Mouse (Mus musculus) embryo, embryonic 11.5 days (tissue): ENCODE data around the gene Zfp128.
"Not testable (repeated sequence)": the region's sequence is repeated elsewhere in the genome, so short reads cannot be mapped to it uniquely, and the experiment has no call there.

Experiments
- DNase-seq: peaks from one replicate; pipeline ENCODE4 v3.0.0-alpha.2; 2012; ENCODE audit warnings: low read depth, low spot score

The Zfp128 gene

DNA sequence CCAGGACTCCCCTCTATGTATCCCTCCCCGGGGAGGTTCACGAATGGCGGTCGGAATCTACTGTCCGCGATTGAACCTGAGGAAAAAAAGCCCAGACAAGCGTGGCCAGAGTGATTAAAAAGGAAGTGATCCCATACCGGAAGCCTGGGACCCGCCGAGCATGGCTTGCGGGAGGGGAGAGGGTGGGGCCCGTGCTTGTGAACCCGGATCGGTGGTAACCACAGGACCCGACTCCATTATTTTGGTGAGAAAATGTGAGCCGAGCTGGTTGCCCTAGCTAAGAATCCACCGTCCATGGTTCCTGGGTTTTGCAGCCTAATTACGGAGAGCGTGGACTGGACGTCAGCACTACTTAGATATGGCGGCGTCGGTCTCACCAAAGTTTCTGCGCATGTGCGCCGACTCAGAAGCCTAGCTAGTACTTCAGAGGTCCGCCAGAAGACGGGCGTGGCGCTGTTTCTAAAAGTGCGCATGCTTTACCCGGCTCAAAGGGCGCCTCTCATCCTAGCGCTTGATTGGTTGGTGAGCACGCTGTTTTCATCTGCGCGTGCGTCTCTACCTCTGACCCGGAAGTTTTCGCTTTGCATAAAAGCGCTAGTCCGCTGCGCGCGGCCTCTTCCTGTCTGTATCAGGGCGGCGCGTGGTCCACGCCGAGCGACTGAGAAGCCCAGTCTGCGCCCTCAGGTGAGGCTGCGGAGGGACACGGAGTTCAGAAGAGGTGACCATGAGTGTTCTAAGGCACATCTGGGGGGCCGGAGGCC lies 40.9 kb downstream of the Zfp128 start, which contains the start of gene Rps5:
Gene Rps5 (plus strand): TSS at position 586 of the 761 bp plus-strand sequence.
- peak; percentile 99 for DNase-seq

DNA sequence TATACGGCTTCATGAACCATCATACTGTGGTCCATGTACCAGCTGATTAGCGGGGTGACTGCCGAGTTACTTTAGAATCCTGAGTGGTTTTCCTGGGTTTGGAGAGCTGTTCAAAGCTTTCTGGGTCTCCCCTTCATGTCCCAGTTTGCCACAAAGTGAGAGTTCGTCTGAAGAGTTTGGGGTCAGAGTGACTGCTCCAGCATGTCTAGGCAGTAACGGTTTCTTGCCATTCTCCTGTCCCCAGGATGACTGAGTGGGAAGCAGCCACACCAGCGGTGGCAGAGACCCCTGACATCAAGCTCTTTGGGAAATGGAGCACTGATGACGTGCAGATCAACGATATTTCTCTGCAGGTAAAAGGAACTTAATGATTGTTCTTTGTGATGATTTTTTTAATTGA lies 41.8 kb downstream of the Zfp128 start:
- no peak for DNase-seq

DNA sequence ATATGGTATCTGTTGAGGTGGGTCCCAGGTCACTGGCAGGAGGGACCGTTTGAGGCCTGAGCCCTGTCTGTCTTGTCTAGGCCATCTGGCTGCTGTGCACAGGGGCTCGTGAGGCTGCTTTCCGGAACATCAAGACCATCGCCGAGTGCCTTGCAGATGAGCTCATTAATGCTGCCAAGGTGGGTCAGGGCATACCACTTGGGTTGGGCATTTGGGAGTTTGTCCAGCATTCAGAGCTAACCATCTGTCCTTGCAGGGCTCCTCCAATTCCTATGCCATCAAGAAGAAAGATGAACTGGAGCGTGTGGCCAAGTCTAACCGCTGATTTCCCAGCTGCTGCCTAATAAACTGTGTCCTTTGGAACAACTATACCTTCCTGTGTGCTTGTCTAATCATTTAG lies 45.3 kb downstream of the Zfp128 start:
- no peak for DNase-seq

DNA sequence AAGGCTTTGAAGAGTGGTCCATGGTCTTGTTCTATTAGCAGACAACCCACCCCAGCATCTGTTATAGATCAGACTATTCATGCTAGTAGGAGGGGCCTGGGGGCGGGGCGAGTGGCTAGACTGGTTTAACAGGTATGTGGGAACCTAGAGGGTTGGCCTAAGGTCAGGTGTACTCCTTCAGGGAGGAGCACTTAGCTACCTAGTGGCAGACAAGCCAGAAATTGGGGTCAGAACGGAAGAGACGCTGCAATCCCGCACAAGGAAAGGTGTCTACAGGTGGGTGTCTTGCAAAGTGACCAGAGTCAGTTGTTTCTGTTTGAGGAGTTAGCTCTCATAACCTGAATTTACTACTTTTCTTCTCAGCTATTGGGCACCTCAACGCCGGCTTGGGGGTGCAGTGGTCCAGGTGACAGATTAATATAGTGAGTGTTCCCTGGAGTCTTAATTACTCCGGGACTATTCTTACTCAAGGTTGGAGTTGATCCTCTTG lies 46.3 kb downstream of the Zfp128 start, which contains the start of gene Rnf225:
Gene Rnf225 (plus strand): TSS at position 226 of the 490 bp plus-strand sequence.
- DNase-seq: no peak

DNA sequence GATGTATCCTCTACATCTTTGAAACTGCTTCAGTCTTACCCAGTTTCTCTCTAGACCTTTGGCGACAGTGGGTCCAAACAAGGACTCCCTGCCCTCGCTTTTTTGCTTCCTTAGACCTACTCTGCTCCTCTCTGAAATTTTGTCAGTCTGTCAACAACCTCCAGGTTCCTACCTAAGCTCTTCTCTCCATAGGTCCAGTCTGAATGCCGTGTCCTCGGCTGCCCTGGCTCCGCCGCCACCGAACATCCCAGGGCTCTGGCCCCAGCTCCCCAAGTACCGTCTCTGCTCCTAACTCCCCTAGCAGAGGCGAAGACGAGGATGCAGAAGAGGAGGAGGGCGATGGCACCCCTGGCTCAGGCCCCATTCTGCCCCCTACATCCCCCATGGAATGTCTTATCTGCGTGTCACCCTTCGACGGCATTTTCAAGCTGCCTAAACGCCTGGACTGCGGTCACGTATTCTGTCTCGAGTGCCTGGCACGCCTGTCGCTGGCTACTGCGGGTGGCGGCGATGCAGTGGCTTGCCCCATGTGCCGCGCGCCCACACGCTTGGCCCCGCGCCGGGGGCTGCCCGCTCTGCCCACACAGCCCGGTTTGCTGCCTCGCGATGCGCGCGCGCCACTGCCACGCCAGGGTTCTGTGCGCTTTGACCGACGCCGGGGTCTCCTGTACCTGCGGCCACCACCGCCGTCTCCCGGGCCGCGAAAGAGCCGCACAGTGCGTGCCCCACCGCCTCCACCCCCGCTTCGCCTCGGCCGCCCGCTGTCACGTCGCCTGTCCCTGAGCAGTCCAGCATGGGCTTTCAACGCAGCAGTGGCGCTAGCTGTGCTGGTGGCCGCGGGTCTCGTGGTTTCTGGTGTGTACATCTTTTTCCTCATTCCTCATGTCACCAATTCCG lies 47.0 kb downstream of the Zfp128 start:
- no peak for DNase-seq

DNA sequence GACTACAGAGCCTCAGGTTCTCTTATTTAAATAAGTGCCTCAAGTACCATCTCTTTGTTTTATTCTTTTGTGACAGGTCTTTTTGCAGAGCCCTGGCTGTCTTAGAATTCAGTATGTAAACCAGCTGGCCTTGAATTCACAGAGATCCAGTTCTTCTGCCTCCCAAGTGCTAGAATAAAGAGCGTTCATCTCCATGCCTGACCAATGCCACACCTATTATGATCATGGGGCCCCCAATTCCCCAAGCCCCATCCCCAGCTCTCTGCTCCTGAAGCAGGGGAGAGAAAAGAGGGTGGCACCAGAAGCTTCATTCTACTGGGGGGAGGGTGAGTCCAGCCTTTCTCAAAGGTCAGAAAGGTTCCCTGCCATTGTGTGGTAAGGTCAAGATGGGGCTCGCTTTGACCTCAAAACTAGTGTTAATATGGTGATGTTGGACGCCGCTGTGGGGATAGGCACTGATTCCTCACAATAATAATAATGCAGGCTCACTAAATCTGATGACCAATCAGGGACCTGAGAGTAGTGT lies 52.7 kb downstream of the Zfp128 start:
- DNase-seq: no peak

DNA sequence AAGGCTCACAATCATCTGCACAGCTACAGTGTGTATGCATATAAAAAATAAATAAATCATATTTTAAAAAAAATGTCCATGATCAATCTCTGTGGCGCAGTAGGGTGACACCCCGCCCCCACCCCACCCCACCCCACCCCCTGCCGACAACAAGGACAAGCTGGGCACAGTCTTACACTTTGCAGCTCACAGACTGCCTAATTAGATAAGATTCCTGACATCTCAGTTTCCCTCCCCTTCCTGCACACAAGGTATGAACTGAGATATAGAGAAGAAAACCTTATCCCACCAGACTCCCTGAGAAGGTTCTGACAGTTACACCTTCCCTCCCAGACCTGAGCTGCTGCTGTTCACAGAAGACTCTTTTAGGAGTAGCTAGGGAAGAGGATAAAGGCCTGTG lies 53.8 kb downstream of the Zfp128 start:
- no peak for DNase-seq

DNA sequence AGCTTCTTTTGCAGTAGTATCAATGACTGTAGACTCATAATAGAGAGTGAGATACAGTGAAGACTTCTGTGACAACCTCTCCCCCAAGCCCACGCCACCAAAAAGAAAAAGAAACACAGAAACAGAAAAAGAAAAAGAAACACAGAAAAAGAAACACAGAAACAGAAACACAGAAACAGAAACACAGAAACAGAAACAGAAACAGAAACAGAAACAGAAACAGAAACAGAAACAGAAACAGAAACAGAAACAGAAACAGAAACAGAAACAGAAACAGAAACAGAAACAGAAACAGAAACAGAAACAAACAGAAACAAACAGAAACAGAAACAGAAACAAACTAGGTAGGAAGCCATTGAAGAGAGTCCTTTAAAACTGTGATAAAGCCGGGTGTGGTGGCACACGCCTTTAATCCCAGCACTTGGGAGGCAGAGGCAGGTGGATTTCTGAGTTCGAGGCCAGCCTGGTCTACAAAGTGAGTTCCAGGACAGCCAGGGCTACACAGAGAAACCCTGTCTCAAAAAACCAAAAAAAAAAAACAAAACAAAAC lies 56.4 kb downstream of the Zfp128 start:
- DNase-seq: not testable (repeated sequence)

DNA sequence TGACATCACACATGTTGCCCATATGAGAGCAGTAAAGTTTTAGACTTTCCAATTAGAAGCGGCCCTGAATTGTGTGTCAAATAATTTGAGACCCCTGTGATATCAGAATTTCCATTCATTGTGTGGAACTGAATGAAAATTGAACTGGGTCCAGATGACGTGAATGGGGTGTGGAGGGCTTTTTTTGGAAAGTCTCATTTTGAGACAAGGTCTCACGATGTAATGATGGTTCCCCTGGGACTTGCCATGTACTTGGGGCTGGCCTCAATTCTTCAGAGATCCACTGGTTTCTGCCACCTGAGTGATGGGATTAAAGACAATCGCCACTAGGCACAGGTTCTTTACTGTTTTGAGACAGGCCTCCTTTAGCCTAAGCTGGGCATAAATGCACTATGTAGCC lies 59.6 kb downstream of the Zfp128 start:
- no peak for DNase-seq
